Mouse (Mus musculus): ENCODE results near the gene Defb45.

Gene Defb45

DNA sequence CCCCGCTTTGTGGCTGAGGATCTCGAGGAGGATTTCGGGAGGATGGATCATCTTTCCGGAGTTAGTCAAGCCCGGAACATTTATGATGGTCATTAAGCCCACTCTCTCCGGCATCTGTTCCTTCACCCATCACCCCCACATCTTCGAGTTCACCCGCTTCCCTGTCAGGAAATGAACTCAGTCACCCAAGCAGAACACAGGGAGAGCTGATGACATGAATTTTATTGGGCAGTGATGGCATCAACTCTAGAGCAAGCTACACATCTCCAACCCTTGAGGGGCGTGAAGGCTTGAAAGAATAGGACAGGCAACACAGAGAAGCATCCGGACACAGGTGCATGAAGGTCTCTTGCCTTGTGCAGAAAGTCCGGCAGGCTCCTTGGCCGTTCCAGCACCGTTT is 23.0 kb upstream of the Defb45 start:
- DNase-seq (ENCODE audit: low read depth, low spot score): no peak
- Histone ChIP-seq H3K27me3 (ENCODE audit: control insufficient read depth, insufficient read depth, low read length, poor library complexity, severe bottlenecking) (no peaks in the 10 kb centered on the region), H3K36me3 (ENCODE audit: control insufficient read depth, insufficient read depth, low read length, poor library complexity, severe bottlenecking) (no peaks in the 10 kb centered on the region)

DNA sequence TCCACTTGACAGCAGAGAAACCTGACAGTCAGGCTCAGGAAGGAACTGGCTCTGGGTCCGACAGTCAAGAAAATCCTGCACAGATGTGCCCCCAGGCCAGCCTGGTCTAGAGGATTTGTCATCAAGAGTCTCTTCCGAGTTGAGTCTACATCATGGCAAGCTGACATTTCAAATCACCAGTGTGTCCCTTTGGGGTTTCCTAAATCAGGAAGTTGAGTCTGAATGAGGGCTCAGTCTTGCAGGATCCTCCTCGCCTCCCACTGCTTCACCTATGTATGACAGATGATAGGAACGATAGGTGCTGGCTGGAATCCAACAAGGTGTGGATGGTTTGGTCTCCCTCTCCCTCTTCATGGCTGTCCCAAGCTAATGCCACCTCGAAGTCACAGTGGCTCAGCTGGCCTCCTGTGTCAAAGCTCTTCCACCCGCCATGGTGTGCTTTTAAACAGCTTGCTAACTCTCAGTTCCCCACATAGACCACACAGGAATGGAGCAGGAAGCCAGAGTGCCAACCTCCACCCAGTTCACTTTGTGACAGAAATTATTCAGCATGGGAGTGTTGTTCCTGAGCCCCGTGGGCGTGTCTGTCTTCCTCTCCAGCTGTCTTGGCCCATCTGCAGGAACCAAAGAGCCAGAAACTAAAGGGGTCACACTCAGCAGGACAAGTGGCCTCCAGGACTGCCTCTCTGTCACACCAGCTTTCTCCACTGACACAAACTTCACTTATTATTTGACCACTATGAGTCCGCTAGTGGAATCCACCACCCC is 21.4 kb upstream of the Defb45 start:
- DNase-seq (ENCODE audit: low read depth, low spot score): no peak
- H3K27me3 ChIP-seq (ENCODE audit: control insufficient read depth, insufficient read depth, low read length, poor library complexity, severe bottlenecking): no peaks in the 10 kb centered on the region
- H3K36me3 ChIP-seq (ENCODE audit: control insufficient read depth, insufficient read depth, low read length, poor library complexity, severe bottlenecking): no peaks in the 10 kb centered on the region

DNA sequence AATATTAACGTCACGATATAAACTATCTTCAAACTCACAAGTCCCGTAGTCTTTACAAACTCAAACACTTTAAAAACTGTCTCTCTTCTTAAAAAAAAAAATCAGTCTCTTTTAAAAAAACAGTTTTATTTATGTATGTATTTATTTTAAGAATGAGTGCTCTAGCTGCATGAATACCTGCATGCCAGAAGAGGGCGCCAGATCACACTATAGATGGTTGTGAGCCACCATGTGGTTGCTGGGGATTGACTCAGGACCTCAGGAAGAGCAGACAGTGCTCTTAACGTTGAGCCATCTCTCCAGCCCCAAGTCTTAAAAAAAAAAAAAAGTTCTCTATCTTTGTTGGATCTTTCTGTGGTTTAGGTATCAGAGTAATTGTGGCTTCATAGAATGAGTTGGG is 18.2 kb upstream of the Defb45 start:
- DNase-seq (ENCODE audit: low read depth, low spot score): peak; percentile 45
- no peaks in the 10 kb centered on the region for H3K36me3 ChIP-seq (ENCODE audit: control insufficient read depth, insufficient read depth, low read length, poor library complexity, severe bottlenecking)
- no peaks in the 10 kb centered on the region for H3K27me3 ChIP-seq (ENCODE audit: control insufficient read depth, insufficient read depth, low read length, poor library complexity, severe bottlenecking)

DNA sequence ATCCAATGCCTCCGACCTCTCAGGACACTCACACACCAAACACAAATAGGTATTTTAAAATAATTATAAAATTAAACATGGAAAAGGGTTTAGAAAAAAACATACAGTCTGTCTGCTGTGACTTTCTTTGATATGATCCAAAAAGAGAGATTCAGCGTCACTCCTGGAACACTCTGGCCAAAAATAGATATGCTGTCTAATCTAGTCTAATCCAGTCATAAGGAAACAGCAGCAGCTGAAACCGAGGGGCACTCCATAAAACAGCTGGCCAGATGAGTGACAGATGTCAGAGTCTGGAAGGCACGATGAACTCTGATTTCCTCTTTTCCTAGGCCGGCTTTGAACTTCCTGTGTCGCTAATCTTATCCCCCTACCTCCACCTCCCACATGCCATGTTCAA is 17.3 kb upstream of the Defb45 start:
- Histone ChIP-seq H3K36me3 (ENCODE audit: control insufficient read depth, insufficient read depth, low read length, poor library complexity, severe bottlenecking) (no peaks in the 10 kb centered on the region), H3K27me3 (ENCODE audit: control insufficient read depth, insufficient read depth, low read length, poor library complexity, severe bottlenecking) (no peaks in the 10 kb centered on the region)
- DNase-seq (ENCODE audit: low read depth, low spot score): no peak

DNA sequence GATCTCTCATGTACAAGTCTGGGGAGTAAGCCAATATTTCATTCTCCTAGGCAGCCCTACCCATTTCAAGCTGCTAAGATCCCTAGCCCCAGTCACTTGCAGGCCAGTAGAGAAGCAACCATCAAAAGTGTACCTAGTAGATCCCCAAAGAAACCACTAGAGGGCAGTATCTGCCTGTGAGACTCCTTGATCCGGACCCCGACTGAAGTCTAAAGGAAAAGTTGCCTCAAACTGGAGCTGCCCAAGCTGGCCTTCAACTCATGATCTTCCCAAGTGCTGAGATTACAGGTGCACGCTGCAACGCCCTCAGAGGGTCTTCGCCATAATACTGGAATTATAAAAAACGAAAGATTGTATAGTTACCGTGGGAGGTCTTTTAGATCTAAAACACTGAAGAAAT is 16.4 kb upstream of the Defb45 start:
- no peaks in the 10 kb centered on the region for H3K36me3 ChIP-seq (ENCODE audit: control insufficient read depth, insufficient read depth, low read length, poor library complexity, severe bottlenecking)
- H3K27me3 ChIP-seq (ENCODE audit: control insufficient read depth, insufficient read depth, low read length, poor library complexity, severe bottlenecking): no peaks in the 10 kb centered on the region
- peak; percentile 66 for DNase-seq (ENCODE audit: low read depth, low spot score)

DNA sequence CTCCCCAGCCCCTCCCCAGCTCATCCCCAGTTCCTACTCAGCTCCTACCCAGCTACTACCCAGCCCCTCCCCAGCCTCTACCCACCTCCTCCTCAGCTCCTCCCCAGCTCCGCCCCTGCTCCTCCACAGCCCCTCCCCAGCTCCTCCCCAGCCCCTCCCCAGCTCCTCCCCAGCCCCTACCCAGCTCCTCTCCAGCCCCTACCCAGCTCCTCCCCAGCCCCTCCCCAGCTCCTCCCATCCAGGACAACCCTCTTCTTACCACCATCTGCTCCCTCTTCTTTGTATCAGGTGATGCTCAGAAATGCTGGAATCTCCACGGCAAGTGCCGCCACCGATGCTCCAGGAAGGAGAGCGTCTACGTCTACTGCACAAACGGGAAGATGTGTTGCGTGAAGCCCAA is 13.0 kb upstream of the Defb45 start:
- H3K27me3 ChIP-seq (ENCODE audit: control insufficient read depth, insufficient read depth, low read length, poor library complexity, severe bottlenecking): no peaks in the 10 kb centered on the region
- H3K36me3 ChIP-seq (ENCODE audit: control insufficient read depth, insufficient read depth, low read length, poor library complexity, severe bottlenecking): no peaks in the 10 kb centered on the region
- no peak for DNase-seq (ENCODE audit: low read depth, low spot score)

DNA sequence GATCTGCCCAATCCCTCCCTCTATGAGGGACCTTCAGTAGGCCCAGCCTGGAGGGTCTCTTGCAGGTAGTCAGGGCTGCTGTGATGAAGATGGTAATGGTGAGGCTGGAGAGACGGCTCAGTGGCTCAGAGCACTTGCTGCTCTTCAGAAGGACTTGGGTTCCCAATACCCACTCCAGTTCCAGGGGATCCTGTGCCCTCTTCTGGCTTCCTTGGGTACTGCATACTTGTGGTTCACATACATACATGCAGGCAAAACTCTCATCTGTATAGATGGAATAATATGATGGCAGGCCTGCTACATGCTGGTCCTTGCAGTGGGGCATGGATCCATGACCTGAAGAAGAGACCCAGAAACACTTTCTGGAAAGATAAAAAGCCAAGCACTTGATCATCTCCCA is 9.5 kb upstream of the Defb45 start:
- DNase-seq (ENCODE audit: low read depth, low spot score): no peak
- no peaks in the 10 kb centered on the region for H3K36me3 ChIP-seq (ENCODE audit: control insufficient read depth, insufficient read depth, low read length, poor library complexity, severe bottlenecking)
- no peaks in the 10 kb centered on the region for H3K27me3 ChIP-seq (ENCODE audit: control insufficient read depth, insufficient read depth, low read length, poor library complexity, severe bottlenecking)

DNA sequence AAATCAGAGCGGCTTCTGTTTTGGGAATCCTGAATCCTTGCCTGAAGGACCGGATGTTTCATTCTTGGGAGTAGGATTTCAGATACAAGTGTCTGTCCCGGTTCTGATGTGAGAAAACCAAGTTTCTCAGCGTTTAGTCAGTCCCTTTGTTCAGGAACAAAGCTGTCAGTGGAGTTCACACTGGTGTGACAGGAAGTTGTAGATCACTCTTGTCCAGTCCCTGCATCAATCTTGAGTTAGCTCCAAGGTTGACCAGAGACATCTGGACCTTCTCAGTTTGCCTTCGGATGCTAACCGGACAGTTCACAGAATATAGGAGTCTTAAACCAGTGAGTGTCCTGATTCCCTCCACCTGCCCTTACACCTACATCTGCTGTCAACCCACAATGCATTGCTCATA is 8.5 kb upstream of the Defb45 start:
- no peak for DNase-seq (ENCODE audit: low read depth, low spot score)
- Histone ChIP-seq H3K36me3 (ENCODE audit: control insufficient read depth, insufficient read depth, low read length, poor library complexity, severe bottlenecking) (no peaks in the 10 kb centered on the region), H3K27me3 (ENCODE audit: control insufficient read depth, insufficient read depth, low read length, poor library complexity, severe bottlenecking) (no peaks in the 10 kb centered on the region)

DNA sequence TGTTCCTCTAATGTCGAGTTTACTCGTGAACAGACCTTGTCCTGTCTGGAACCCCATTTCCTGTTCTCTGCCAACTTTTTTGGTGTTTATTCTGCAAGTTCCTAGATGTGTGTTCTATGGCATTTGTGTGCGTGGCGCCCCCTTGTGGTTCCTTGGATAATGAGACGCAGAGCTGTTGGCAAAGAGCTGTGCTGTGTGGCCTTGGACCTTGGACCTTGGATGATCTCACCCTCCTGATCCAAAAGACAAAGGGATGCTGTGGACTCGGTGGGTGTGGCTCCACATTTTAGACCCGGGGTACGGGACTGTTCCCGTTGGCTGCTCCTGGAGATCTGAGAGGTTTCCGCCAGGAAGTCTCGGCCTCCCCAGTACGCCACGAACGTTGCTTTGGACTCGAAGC is 4.9 kb upstream of the Defb45 start, which contains the start of gene Defb36:
Gene Defb36 (plus strand): TSS at position 271 of the 400 bp plus-strand sequence.
- H3K27me3 ChIP-seq (ENCODE audit: control insufficient read depth, insufficient read depth, low read length, poor library complexity, severe bottlenecking): no peaks in the 10 kb centered on the region
- no peaks in the 10 kb centered on the region for H3K36me3 ChIP-seq (ENCODE audit: control insufficient read depth, insufficient read depth, low read length, poor library complexity, severe bottlenecking)
- peak; percentile 24 for DNase-seq (ENCODE audit: low read depth, low spot score)

DNA sequence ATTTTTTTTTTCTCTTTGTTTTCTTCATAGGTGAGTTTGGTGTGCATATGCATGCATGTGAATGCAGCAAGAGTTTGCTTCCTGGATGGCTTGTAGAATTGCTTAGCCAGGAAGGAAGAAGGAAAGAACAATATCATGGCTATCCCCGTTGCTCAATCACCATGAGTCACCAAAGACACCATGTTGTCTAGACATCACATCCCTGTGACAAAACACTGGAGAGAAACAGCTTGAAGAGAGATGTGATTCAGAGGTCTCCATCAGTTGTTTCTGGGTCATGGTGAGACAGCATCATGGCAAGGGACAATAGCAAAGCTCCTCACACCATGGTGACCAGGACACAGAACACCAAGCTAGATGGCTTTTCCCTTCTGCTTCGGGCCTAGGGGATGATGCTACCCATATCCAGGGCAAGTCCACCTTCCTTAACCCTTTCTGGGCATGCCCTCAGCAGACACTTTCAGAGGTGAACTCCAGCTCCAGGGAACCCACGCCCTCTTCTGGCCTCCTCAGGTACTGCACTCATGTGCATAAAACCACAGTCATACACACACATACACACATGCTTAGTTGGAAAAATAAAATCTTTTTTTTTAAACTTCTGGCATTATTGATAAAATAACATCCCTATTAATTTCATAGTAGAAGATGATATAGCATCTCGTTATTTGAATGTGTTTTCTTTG is 2.2 kb upstream of the Defb45 start:
- DNase-seq (ENCODE audit: low read depth, low spot score): no peak
- no peaks in the 10 kb centered on the region for H3K27me3 ChIP-seq (ENCODE audit: control insufficient read depth, insufficient read depth, low read length, poor library complexity, severe bottlenecking)
- H3K36me3 ChIP-seq (ENCODE audit: control insufficient read depth, insufficient read depth, low read length, poor library complexity, severe bottlenecking): no peaks in the 10 kb centered on the region

DNA sequence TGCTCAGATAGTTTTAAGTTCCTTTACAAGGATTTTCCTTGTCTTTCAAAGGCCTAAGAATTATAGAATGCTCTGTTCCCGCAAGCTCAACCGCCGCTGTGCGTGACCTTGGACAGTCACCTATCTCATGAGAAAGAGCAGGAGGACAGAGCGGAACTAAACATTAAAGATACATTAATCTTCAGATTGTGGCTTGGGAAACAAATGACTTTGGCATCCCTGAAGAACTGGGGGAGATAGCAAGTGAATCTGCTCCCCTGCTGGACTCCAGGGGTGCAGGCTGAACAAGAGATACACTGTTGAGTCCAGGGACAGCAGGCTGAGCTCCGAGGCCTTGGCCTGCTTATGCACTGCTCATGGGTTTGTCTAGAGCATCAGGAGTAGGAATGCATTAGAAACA is 877 bp upstream of the Defb45 start:
- DNase-seq (ENCODE audit: low read depth, low spot score): no peak
- no peaks in the 10 kb centered on the region for H3K36me3 ChIP-seq (ENCODE audit: control insufficient read depth, insufficient read depth, low read length, poor library complexity, severe bottlenecking)
- no peaks in the 10 kb centered on the region for H3K27me3 ChIP-seq (ENCODE audit: control insufficient read depth, insufficient read depth, low read length, poor library complexity, severe bottlenecking)

DNA sequence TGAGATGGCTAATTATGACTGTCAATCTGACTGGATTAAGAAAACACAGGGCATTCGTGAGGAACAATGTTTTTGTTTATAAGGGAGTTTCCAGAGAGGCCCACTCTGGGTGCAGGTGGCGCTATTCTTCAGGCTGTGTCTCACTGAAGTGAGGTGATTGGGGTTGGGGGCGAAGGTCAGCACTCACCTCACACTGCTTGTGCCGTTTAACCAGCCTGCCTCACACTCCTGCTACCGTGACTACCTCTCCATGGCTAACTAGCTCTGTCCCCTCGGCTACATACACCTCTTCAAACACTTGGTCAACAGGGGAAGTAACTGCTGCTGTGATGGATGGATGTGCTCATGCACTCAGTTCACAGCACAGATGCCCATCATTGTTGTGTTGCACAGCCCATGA is 10.2 kb downstream of the Defb45 start:
- DNase-seq (ENCODE audit: low read depth, low spot score): no peak
- Histone ChIP-seq H3K36me3 (ENCODE audit: control insufficient read depth, insufficient read depth, low read length, poor library complexity, severe bottlenecking) (no peaks in the 10 kb centered on the region), H3K27me3 (ENCODE audit: control insufficient read depth, insufficient read depth, low read length, poor library complexity, severe bottlenecking) (no peaks in the 10 kb centered on the region)

DNA sequence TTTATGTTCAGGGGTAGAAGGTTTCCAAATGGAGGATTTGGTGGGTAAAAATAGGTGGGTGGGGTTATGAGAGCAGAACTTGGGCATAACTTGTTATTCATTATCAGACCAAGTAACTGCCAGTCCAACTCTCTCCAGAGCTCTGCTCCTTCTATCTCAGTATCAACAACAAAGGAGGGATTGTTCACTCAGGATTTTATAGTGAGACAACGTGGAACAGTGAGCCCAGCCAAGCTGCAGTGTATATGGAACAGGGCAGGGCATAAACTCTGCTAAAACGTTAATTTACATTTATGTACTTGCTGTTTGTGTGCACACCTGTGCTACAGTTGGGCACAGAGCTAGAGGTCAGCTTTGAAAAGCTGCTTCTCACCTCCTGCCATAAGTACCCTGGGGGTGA is 10.7 kb downstream of the Defb45 start:
- no peaks in the 10 kb centered on the region for H3K36me3 ChIP-seq (ENCODE audit: control insufficient read depth, insufficient read depth, low read length, poor library complexity, severe bottlenecking)
- no peak for DNase-seq (ENCODE audit: low read depth, low spot score)
- no peaks in the 10 kb centered on the region for H3K27me3 ChIP-seq (ENCODE audit: control insufficient read depth, insufficient read depth, low read length, poor library complexity, severe bottlenecking)

DNA sequence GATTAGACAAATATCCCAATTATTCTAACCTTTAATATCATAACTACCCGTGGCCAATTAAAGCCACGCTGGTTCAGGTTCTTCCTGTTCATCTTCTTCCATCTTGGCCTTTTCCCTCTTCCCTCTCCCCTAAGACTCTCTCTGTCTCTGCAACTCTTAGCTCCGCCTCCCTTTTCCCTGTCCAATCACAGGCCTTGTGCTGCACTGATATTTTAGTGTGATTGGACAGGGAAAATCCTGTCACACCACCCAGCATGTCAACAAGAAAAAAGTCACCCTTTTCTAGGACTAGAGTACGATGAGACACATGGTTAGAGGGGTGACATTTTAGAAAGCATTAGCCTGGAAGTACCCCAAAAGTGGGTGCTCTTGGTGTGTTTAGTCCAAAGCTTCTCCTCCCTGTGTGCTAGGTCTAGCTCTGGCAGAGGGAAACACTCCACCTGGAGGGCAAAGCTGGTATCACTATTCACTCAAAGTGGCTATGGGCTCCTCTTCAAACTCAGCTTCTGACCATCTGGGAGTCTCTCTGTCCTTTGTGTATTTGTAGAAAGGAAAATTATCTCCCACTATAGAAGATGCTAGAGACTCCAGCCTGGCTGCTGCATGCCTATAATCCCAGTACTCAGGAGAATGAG is 12.2 kb downstream of the Defb45 start:
- H3K36me3 ChIP-seq (ENCODE audit: control insufficient read depth, insufficient read depth, low read length, poor library complexity, severe bottlenecking): no peaks in the 10 kb centered on the region
- DNase-seq (ENCODE audit: low read depth, low spot score): peak; percentile 6
- no peaks in the 10 kb centered on the region for H3K27me3 ChIP-seq (ENCODE audit: control insufficient read depth, insufficient read depth, low read length, poor library complexity, severe bottlenecking)

DNA sequence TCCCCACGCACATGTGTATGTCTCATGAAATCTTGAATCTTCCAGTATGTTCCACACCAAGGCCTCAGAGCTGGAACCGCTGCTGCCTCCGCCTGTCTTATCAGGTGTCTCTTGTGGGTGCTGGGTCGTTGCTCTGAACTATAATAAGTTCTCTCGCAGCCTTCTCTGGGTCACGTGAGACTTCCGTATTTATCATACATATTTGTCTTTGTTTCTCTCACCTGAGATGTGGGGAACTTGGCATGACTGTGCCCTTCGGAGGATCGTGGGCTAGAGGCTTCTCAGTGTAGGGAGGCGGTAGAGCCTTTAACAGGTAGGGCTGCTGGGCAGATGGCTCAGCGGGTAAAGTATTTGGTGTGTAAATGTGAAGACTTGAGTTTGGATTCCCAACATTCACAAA is 18.6 kb downstream of the Defb45 start:
- Histone ChIP-seq H3K36me3 (ENCODE audit: control insufficient read depth, insufficient read depth, low read length, poor library complexity, severe bottlenecking) (no peaks in the 10 kb centered on the region), H3K27me3 (ENCODE audit: control insufficient read depth, insufficient read depth, low read length, poor library complexity, severe bottlenecking) (no peaks in the 10 kb centered on the region)
- DNase-seq (ENCODE audit: low read depth, low spot score): no peak

All from splenic B cell, adult 2 months (primary cell).